Mouse (Mus musculus) kidney, embryonic 14.5 days (tissue): ENCODE measurements around the gene Gas2l3. TPM values are rescaled to one million over a fixed set of nuclear protein-coding genes. Genes with fewer than 3 reads are reported as not detected.

Source experiments
- ATAC-seq: fragments of 200-750 bp; cut with Nextera tagmentation; 2 replicates; pipeline ENCODE4 v1.8.0; 2017; ENCODE audit warnings: moderate number of reproducible peaks, mild to moderate bottlenecking, moderate TSS enrichment, moderate library complexity; ENCODE audit not compliant: low FRiP score, low TSS enrichment
- H3K27ac ChIP-seq: fragments of 300-500 bp; sonication (generic); 2 replicates; pipeline ENCODE4 v1.5.1; 2014; ENCODE audit warnings: low read depth, mild to moderate bottlenecking, low read length, moderate library complexity, mixed read lengths
- H3K27me3 ChIP-seq: fragments of 300-500 bp; sonication (generic); 2 replicates; pipeline ENCODE4 v1.6.1; 2014; ENCODE audit warnings: mild to moderate bottlenecking, low read length; ENCODE audit not compliant: control insufficient read depth, insufficient read depth
- H3K36me3 ChIP-seq: fragments of 300-500 bp; sonication (generic); 2 replicates; pipeline ENCODE4 v1.6.1; 2014; ENCODE audit warnings: low read length, mixed read lengths; ENCODE audit not compliant: control insufficient read depth, insufficient read depth
- H3K4me1 ChIP-seq: fragments of 300-500 bp; sonication (generic); 2 replicates; pipeline ENCODE4 v1.6.1; 2014; ENCODE audit warnings: low read length, mixed read lengths; ENCODE audit not compliant: control insufficient read depth, insufficient read depth
- H3K4me2 ChIP-seq: fragments of 300-500 bp; sonication (generic); replicated peaks from 2 replicates; pipeline ENCODE4 v1.6.1; 2014; ENCODE audit warnings: low read depth, mild to moderate bottlenecking, low read length
- H3K4me3 ChIP-seq: fragments of 300-500 bp; sonication (generic); 2 replicates; pipeline ENCODE4 v1.5.1; 2014; ENCODE audit warnings: mild to moderate bottlenecking, low read length
- H3K9ac ChIP-seq: fragments of 300-500 bp; sonication (generic); 2 replicates; pipeline ENCODE4 v1.6.1; 2014; ENCODE audit warnings: low read depth, mild to moderate bottlenecking, low read length, moderate library complexity
- H3K9me3 ChIP-seq: fragments of 300-500 bp; sonication (generic); 2 replicates; pipeline ENCODE4 v1.6.1; 2016; ENCODE audit warnings: low read length; ENCODE audit not compliant: control insufficient read depth
- WGBS: fragments of 180-500 bp; shearing (Covaris S2); extraction: QIAGEN DNeasy Blood & Tissue Kit; methylation state at CpG from one replicate; pipeline ENCODE4 v1.1.7; 2014; 5-methylcytosine and 5-hydroxymethylcytosine counted together
- polyA plus RNA-seq: library from polyadenylated mRNA; unstranded; fragments of >200 nt; fragmentation: Nextera tagmentation; extraction: Ambion mirVana; gene quantifications from 2 replicates; pipeline ENCODE4 v1.2.1, GENCODE M21; 2014

The Gas2l3 gene
- polyA plus RNA-seq, 1 experiment from 2014 or later: 22.3 TPM

- Histone ChIP-seq H3K4me1 (no peaks in the 10 kb centered on the region), H3K27me3 (no peaks in the 10 kb centered on the region), H3K9me3 (no peaks in the 10 kb centered on the region), H3K9ac (no peak overlapping the region), H3K4me3 (no peak overlapping the region), H3K4me2 (no peak overlapping the region), H3K27ac (no peak overlapping the region), H3K36me3 (no peaks in the 10 kb centered on the region)
- no peak for ATAC-seq
- WGBS: 87% methylated on average over 15 of the region's 15 CpGs
Observed at GRCm38 (mm10) chr10:89453068-89453641, 9.4 kb upstream of the Gas2l3 start.

GRCm38 (mm10) chr10:89450411-89450810 lies 6.6 kb upstream of the Gas2l3 start:
- ATAC-seq: no peak
- no peaks in the 10 kb centered on the region for H3K4me1 ChIP-seq
- H3K27ac ChIP-seq: no peak overlapping the region
- WGBS: 70% methylated on average over 10 of the region's 10 CpGs
- H3K9me3 ChIP-seq: no peaks in the 10 kb centered on the region
- no peak overlapping the region for H3K4me3 ChIP-seq
- no peak overlapping the region for H3K4me2 ChIP-seq
- no peaks in the 10 kb centered on the region for H3K36me3 ChIP-seq
- no peak overlapping the region for H3K9ac ChIP-seq
- H3K27me3 ChIP-seq: no peaks in the 10 kb centered on the region

GRCm38 (mm10) chr10:89444381-89444780 lies 614 bp upstream of the Gas2l3 start:
- Histone ChIP-seq H3K9ac (peak overlapping the region; percentile 70; the same call in 1 of the 2 replicates), H3K27ac (peak overlapping the region; percentile 68; the same call in 1 of the 2 replicates), H3K4me1 (no peaks in the 10 kb centered on the region), H3K4me2 (peak overlapping the region; percentile 85), H3K4me3 (peak overlapping the region; percentile 80), H3K27me3 (no peaks in the 10 kb centered on the region), H3K9me3 (no peaks in the 10 kb centered on the region), H3K36me3 (no peaks in the 10 kb centered on the region)
- ATAC-seq: no peak
- 36% methylated on average over 3 of the region's 3 CpGs for WGBS

- ATAC-seq: peak; percentile 43; the same call in 1 of the 2 replicates
- peak overlapping the region; percentile 42; the same call in 1 of the 2 replicates for H3K27ac ChIP-seq
Observed at GRCm38 (mm10) chr10:89443115-89443622, 598 bp downstream of the Gas2l3 start.

GRCm38 (mm10) chr10:89442640-89443039 lies 1.1 kb downstream of the Gas2l3 start:
- no peaks in the 10 kb centered on the region for H3K27me3 ChIP-seq
- ATAC-seq: no peak
- 17% methylated on average over 4 of the region's 4 CpGs for WGBS
- H3K4me1 ChIP-seq: no peaks in the 10 kb centered on the region
- no peak overlapping the region for H3K27ac ChIP-seq
- peak overlapping the region; percentile 80 for H3K4me3 ChIP-seq
- H3K36me3 ChIP-seq: no peaks in the 10 kb centered on the region
- H3K9me3 ChIP-seq: no peaks in the 10 kb centered on the region
- peak overlapping the region; percentile 85 for H3K4me2 ChIP-seq
- H3K9ac ChIP-seq: peak overlapping the region; percentile 70

More at GRCm38 (mm10) chr10:89443115-89443622, 598 bp downstream of the Gas2l3 start:
- no peaks in the 10 kb centered on the region for H3K36me3 ChIP-seq
- peak overlapping the region; percentile 70 for H3K9ac ChIP-seq
- WGBS: 0% methylated on average over 17 of the region's 17 CpGs
- H3K4me3 ChIP-seq: peak overlapping the region; percentile 80
- peak overlapping the region; percentile 85 for H3K4me2 ChIP-seq
- H3K9me3 ChIP-seq: no peaks in the 10 kb centered on the region
- no peaks in the 10 kb centered on the region for H3K4me1 ChIP-seq
- no peaks in the 10 kb centered on the region for H3K27me3 ChIP-seq

GRCm38 (mm10) chr10:89441961-89442360 lies 1.8 kb downstream of the Gas2l3 start:
- WGBS: 94% methylated on average over 3 of the region's 3 CpGs
- no peak for ATAC-seq
- H3K9ac ChIP-seq: no peak overlapping the region

GRCm38 (mm10) chr10:89439380-89439779 lies 4.4 kb downstream of the Gas2l3 start:
- ATAC-seq: no peak
- Histone ChIP-seq H3K36me3 (no peaks in the 10 kb centered on the region; the same call in 1 of the 2 replicates), H3K4me1 (no peaks in the 10 kb centered on the region), H3K9ac (no peak overlapping the region), H3K27ac (no peak overlapping the region), H3K4me2 (no peak overlapping the region), H3K27me3 (no peaks in the 10 kb centered on the region), H3K4me3 (no peak overlapping the region), H3K9me3 (no peaks in the 10 kb centered on the region)
- 90% methylated on average over 7 of the region's 7 CpGs for WGBS

More at GRCm38 (mm10) chr10:89441961-89442360, 1.8 kb downstream of the Gas2l3 start:
- Histone ChIP-seq H3K27ac (no peak overlapping the region), H3K9me3 (no peaks in the 10 kb centered on the region), H3K4me3 (no peak overlapping the region), H3K27me3 (no peaks in the 10 kb centered on the region), H3K4me2 (no peak overlapping the region), H3K4me1 (no peaks in the 10 kb centered on the region), H3K36me3 (no peaks in the 10 kb centered on the region; the same call in 1 of the 2 replicates)

GRCm38 (mm10) chr10:89437996-89438395 lies 5.8 kb downstream of the Gas2l3 start:
- Histone ChIP-seq H3K9ac (no peak overlapping the region), H3K9me3 (no peaks in the 10 kb centered on the region), H3K4me3 (no peak overlapping the region), H3K4me1 (no peaks in the 10 kb centered on the region), H3K27me3 (no peaks in the 10 kb centered on the region), H3K27ac (no peak overlapping the region), H3K4me2 (no peak overlapping the region), H3K36me3 (no peaks in the 10 kb centered on the region; the same call in 1 of the 2 replicates)
- no peak for ATAC-seq
- 86% methylated on average over 12 of the region's 12 CpGs for WGBS

- H3K36me3 ChIP-seq: no peaks in the 10 kb centered on the region; the same call in 1 of the 2 replicates
- ATAC-seq: no peak
- 85% methylated on average over 9 of the region's 9 CpGs for WGBS
- no peak overlapping the region for H3K9ac ChIP-seq
- H3K9me3 ChIP-seq: no peaks in the 10 kb centered on the region
- H3K4me1 ChIP-seq: no peaks in the 10 kb centered on the region
- H3K4me2 ChIP-seq: no peak overlapping the region
- no peak overlapping the region for H3K27ac ChIP-seq
- H3K27me3 ChIP-seq: no peaks in the 10 kb centered on the region
- no peak overlapping the region for H3K4me3 ChIP-seq
Observed at GRCm38 (mm10) chr10:89437472-89437871, 6.3 kb downstream of the Gas2l3 start.
